Comparison of ENCODE assay signal across 24 mouse cellular contexts in the genomic region with DNA sequence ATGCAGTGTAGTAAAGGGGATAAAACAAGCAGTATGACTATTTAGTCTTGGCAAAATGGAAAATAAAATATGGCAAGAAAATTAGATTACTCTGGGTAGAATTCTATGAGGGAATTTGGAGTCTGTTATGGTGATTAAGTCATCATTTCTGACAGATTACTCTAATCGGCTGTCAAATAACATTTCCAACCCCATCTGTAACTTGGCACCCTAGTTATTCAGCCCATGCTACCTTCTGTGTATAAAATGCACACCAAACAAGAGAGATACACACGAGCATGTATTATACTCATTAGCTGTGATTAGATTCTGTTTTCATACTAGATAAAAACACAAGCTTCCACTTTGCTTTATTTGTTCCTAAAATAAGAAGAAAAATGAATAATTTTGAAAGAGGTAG.
DNase-seq lines count a peak whose midpoint lies in the region; ATAC-seq and TF ChIP-seq lines count a peak whose summit lies in the region.
"Had no signal": no experiment of that assay in that cellular context is flagged by ENCODE, and none has a peak within 500 bp of the region (broad histone marks: within the 10 kb centered on the region; RNA-seq: fewer than 3 reads in every experiment).

No protein-coding gene starts in this region.

- TF ChIP-seq POLR2A in brain, embryonic 14.5 days (IDR thresholded peaks at IDR 0.05; ENCODE audit: borderline replicate concordance, extremely low read depth, insufficient read depth, insufficient read length, poor library complexity, severe bottlenecking) = no peak
- TF ChIP-seq POLR2A in lung, adult 2 months (IDR thresholded peaks at IDR 0.05; ENCODE audit: borderline replicate concordance, extremely low read depth, low read depth, low read length) = no peak

- no peaks in the 10 kb centered on the region for H3K36me3 ChIP-seq in forebrain, embryonic 13.5 days (ENCODE audit: poor library complexity, severe bottlenecking)
- H3K36me3 ChIP-seq in forebrain, embryonic 11.5 days (ENCODE audit: control insufficient read depth, insufficient read depth, low read length) = no peaks in the 10 kb centered on the region
- no peaks in the 10 kb centered on the region for H3K36me3 ChIP-seq in forebrain, embryonic 15.5 days
- H3K36me3 ChIP-seq in forebrain, embryonic 12.5 days (replicated peaks) = no peaks in the 10 kb centered on the region
- no peaks in the 10 kb centered on the region for H3K36me3 ChIP-seq in forebrain, embryonic 16.5 days (ENCODE audit: control insufficient read depth, insufficient read depth)
- H3K36me3 ChIP-seq in heart, embryonic 12.5 days = no peaks in the 10 kb centered on the region
- H3K36me3 ChIP-seq: embryonic facial prominence, embryonic 10.5 days; embryonic facial prominence, embryonic 12.5 days; G1E had no signal

- no peak overlapping the region for H3K4me2 ChIP-seq in forebrain, embryonic 13.5 days
- no peak overlapping the region for H3K4me2 ChIP-seq in forebrain, embryonic 11.5 days (ENCODE audit: low read depth, low read length, severe bottlenecking)
- H3K4me2 ChIP-seq in forebrain, embryonic 15.5 days (replicated peaks) = no peak overlapping the region
- no peak overlapping the region for H3K4me2 ChIP-seq in forebrain, embryonic 12.5 days
- H3K4me2 ChIP-seq in forebrain, embryonic 16.5 days (ENCODE audit: low read length) = no peak overlapping the region
- no peak overlapping the region for H3K4me2 ChIP-seq in heart, embryonic 12.5 days
- H3K4me2 ChIP-seq: embryonic facial prominence, embryonic 12.5 days had no signal

- H3K9me3 ChIP-seq in forebrain, embryonic 13.5 days (replicated peaks) = no peaks in the 10 kb centered on the region
- H3K9me3 ChIP-seq in forebrain, embryonic 11.5 days (ENCODE audit: control insufficient read depth, low read length) = no peaks in the 10 kb centered on the region
- no peaks in the 10 kb centered on the region for H3K9me3 ChIP-seq in forebrain, embryonic 15.5 days
- H3K9me3 ChIP-seq in forebrain, embryonic 12.5 days = no peaks in the 10 kb centered on the region
- H3K9me3 ChIP-seq in forebrain, embryonic 16.5 days (ENCODE audit: control insufficient read depth, low read length) = no peaks in the 10 kb centered on the region
- H3K9me3 ChIP-seq in heart, embryonic 12.5 days (replicated peaks) = no peaks in the 10 kb centered on the region
- H3K9me3 ChIP-seq: embryonic facial prominence, embryonic 10.5 days; embryonic facial prominence, embryonic 12.5 days; G1E had no signal

- no peaks in the 10 kb centered on the region for H3K27me3 ChIP-seq in forebrain, embryonic 13.5 days
- H3K27me3 ChIP-seq in forebrain, embryonic 11.5 days (ENCODE audit: control insufficient read depth, insufficient read depth, low read length) = no peaks in the 10 kb centered on the region
- H3K27me3 ChIP-seq in forebrain, embryonic 15.5 days = no peaks in the 10 kb centered on the region
- no peaks in the 10 kb centered on the region for H3K27me3 ChIP-seq in forebrain, embryonic 12.5 days
- no peaks in the 10 kb centered on the region for H3K27me3 ChIP-seq in forebrain, embryonic 16.5 days (replicated peaks; ENCODE audit: control insufficient read depth, insufficient read depth, low read length)
- no peaks in the 10 kb centered on the region for H3K27me3 ChIP-seq in heart, embryonic 12.5 days (replicated peaks)
- H3K27me3 ChIP-seq: CH12.LX; embryonic facial prominence, embryonic 12.5 days; Patski had no signal

- TF ChIP-seq CTCF in brain, embryonic 14.5 days (IDR thresholded peaks at IDR 0.05; ENCODE audit: borderline replicate concordance, extremely low read depth, insufficient read depth, insufficient read length) = no peak
- TF ChIP-seq CTCF in lung, adult 2 months (IDR thresholded peaks at IDR 0.05; ENCODE audit: insufficient read depth, low read length) = no peak

- 0 out of 2 replicates have a peak, but pooled peaks have one; percentile 37 for ATAC-seq in forebrain, embryonic 13.5 days
- no peak for ATAC-seq in forebrain, embryonic 11.5 days (replicated peaks; ENCODE audit: low FRiP score)
- ATAC-seq in forebrain, embryonic 15.5 days (replicated peaks) = 0 out of 2 replicates have a peak, but pooled peaks have one; percentile 51
- no peak for ATAC-seq in forebrain, embryonic 12.5 days (ENCODE audit: low FRiP score)
- ATAC-seq in forebrain, embryonic 16.5 days = peak; percentile 62
- ATAC-seq in heart, embryonic 12.5 days (ENCODE audit: insufficient number of reproducible peaks, low FRiP score) = no peak
- ATAC-seq: activated CD4-positive, CD25-positive, alpha-beta regulatory T cell, adult 4 months; CD4-positive, CD25-positive, alpha-beta regulatory T cell, adult 4 months; Patski had no signal

- DNase-seq in forebrain, embryonic 11.5 days (ENCODE audit: low spot score) = no peak
- DNase-seq in brain, embryonic 14.5 days (ENCODE audit: low read depth) = peak; percentile 71
- DNase-seq in lung, adult 2 months = no peak
- DNase-seq: adrenal gland, adult 8-10 months; adrenal gland, postnatal 14 days; adrenal gland, postnatal 36 days; B cell, adult 2 months; cerebellum, adult 11-12 months; cerebellum, adult 2 months; cerebellum, adult 9-10 months; cerebellum, postnatal 10 days; cerebellum, postnatal 25 days had no signal

- H3K4me1 ChIP-seq in forebrain, embryonic 13.5 days = 0 out of 2 replicates have a peak, but pooled peaks cover 8% of the 10 kb centered on the region
- no peaks in the 10 kb centered on the region for H3K4me1 ChIP-seq in forebrain, embryonic 11.5 days (replicated peaks; ENCODE audit: control insufficient read depth, insufficient read depth, low read length)
- H3K4me1 ChIP-seq in forebrain, embryonic 15.5 days = peaks cover 38% of the 10 kb centered on the region
- H3K4me1 ChIP-seq in forebrain, embryonic 12.5 days = no peaks in the 10 kb centered on the region
- H3K4me1 ChIP-seq in forebrain, embryonic 16.5 days (replicated peaks; ENCODE audit: control insufficient read depth, insufficient read depth, low read length) = peaks cover 17% of the 10 kb centered on the region
- H3K4me1 ChIP-seq in heart, embryonic 12.5 days (replicated peaks) = no peaks in the 10 kb centered on the region
- no peaks in the 10 kb centered on the region for H3K4me1 ChIP-seq in lung, adult 2 months (ENCODE audit: control insufficient read depth, insufficient read depth, low read length)
- H3K4me1 ChIP-seq: embryonic facial prominence, embryonic 10.5 days; embryonic facial prominence, embryonic 12.5 days had no signal

- WGBS in forebrain, embryonic 13.5 days = 71% methylated on average over 2 of the region's 2 CpGs
- WGBS in forebrain, embryonic 11.5 days = 78% methylated on average over 2 of the region's 2 CpGs
- WGBS in forebrain, embryonic 15.5 days = 48% methylated on average over 2 of the region's 2 CpGs
- whole genome bisulfite sequencing in forebrain, embryonic 12.5 days = 64% methylated on average over 2 of the region's 2 CpGs
- WGBS in forebrain, embryonic 16.5 days = 33% methylated on average over 2 of the region's 2 CpGs
- 80% methylated on average over 2 of the region's 2 CpGs for WGBS in heart, embryonic 12.5 days
- WGBS in lung, adult 2 months = 59% methylated on average over 2 of the region's 2 CpGs

- peak overlapping the region; percentile 11; the same call in 1 of the 2 replicates for H3K27ac ChIP-seq in forebrain, embryonic 13.5 days
- H3K27ac ChIP-seq in forebrain, embryonic 11.5 days (ENCODE audit: low read depth, low read length) = no peak overlapping the region
- peak overlapping the region; percentile 31; the same call in 1 of the 2 replicates for H3K27ac ChIP-seq in forebrain, embryonic 15.5 days (replicated peaks)
- H3K27ac ChIP-seq in forebrain, embryonic 12.5 days = no peak overlapping the region
- peak overlapping the region; percentile 65 for H3K27ac ChIP-seq in forebrain, embryonic 16.5 days (ENCODE audit: low read length)
- H3K27ac ChIP-seq in heart, embryonic 12.5 days (ENCODE audit: poor library complexity, severe bottlenecking) = no peak overlapping the region
- H3K27ac ChIP-seq: embryonic facial prominence, embryonic 10.5 days; embryonic facial prominence, embryonic 12.5 days had no signal

- H3K4me3 ChIP-seq in forebrain, embryonic 13.5 days = no peak overlapping the region
- H3K4me3 ChIP-seq in forebrain, embryonic 11.5 days (ENCODE audit: low read depth, low read length) = no peak overlapping the region
- no peak overlapping the region for H3K4me3 ChIP-seq in forebrain, embryonic 15.5 days
- no peak overlapping the region for H3K4me3 ChIP-seq in forebrain, embryonic 12.5 days (replicated peaks)
- no peak overlapping the region for H3K4me3 ChIP-seq in forebrain, embryonic 16.5 days (replicated peaks; ENCODE audit: low read length)
- no peak overlapping the region for H3K4me3 ChIP-seq in heart, embryonic 12.5 days
- no peak overlapping the region for H3K4me3 ChIP-seq in lung, adult 2 months (replicated peaks; ENCODE audit: extremely low read depth, low read depth, low read length)
- H3K4me3 ChIP-seq: embryonic facial prominence, embryonic 10.5 days; embryonic facial prominence, embryonic 12.5 days had no signal

- H3K9ac ChIP-seq in forebrain, embryonic 13.5 days = no peak overlapping the region
- no peak overlapping the region for H3K9ac ChIP-seq in forebrain, embryonic 11.5 days (ENCODE audit: low read length)
- H3K9ac ChIP-seq in forebrain, embryonic 15.5 days (replicated peaks) = no peak overlapping the region
- no peak overlapping the region for H3K9ac ChIP-seq in forebrain, embryonic 12.5 days
- no peak overlapping the region for H3K9ac ChIP-seq in forebrain, embryonic 16.5 days (replicated peaks; ENCODE audit: low read depth, low read length)
- no peak overlapping the region for H3K9ac ChIP-seq in heart, embryonic 12.5 days
- H3K9ac ChIP-seq: embryonic facial prominence, embryonic 12.5 days had no signal

Comparison
In these comparisons a context has a peak if more than half of its experiments do, and no peak if none do; other contexts are left out.
1. ATAC-seq: peak in forebrain, embryonic 13.5 days (single experiment), forebrain, embryonic 15.5 days (single experiment) and forebrain, embryonic 16.5 days (single experiment); none in forebrain, embryonic 11.5 days (single experiment), forebrain, embryonic 12.5 days (single experiment) and heart, embryonic 12.5 days (single experiment).
2. H3K27ac ChIP-seq: peak in forebrain, embryonic 13.5 days (single experiment), forebrain, embryonic 15.5 days (single experiment) and forebrain, embryonic 16.5 days (single experiment); none in forebrain, embryonic 11.5 days (single experiment), forebrain, embryonic 12.5 days (single experiment) and heart, embryonic 12.5 days (single experiment).